Mouse (Mus musculus): ENCODE measurements around the gene Cerk. TPM values are rescaled to one million over a fixed set of nuclear protein-coding genes. Genes with fewer than 3 reads are reported as not detected.
"Not testable (repeated sequence)": the region's sequence is repeated elsewhere in the genome, so short reads cannot be mapped to it uniquely, and the experiment has no call there.

The Cerk gene
- polyA plus RNA-seq, 1 experiment = 113 TPM

DNA sequence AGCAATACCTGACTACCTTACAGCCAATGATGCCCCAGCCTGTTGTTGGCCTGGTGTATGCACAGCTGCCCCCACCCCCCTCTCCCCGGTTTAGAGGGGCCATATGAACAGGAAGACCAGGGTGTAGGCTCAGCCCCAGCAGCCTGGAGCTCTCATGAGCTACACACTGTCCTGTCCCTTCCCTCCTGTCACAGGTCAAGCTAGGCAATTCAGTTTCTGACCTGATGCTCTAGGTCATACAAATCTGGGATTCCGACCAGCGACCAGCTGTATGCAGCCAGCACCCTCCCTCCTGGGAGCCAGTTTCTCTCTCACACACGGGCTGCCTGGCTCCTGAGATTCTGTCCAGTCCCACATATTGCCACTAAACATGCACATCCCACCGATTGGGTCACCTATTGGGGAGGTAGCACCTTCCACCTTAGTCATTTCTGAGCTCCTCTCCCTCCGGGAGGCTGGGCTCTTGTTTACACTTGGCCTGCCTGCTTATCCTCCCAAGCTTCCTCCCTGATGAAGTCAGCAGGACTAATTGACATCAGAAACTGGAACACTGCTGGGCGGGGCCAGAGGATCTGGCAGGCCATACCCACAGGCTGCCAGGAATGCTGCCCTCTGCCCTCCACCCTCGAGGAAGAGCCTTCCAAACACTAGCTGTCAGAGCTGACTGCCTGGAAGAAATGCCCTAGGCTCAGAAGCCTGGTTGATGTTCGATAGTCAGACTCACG lies 3.0 kb upstream of the Cerk start:
- peak overlapping the region; percentile 78 for H3K27ac ChIP-seq (ENCODE audit: insufficient read depth, low read depth, low read length)
- TF ChIP-seq CTCF (IDR thresholded peaks at IDR 0.05; ENCODE audit: insufficient read depth, low read depth, low read length) = no peak
- no peak for TF ChIP-seq POLR2A (IDR thresholded peaks at IDR 0.05; ENCODE audit: insufficient read depth, low read depth, low read length)
- H3K4me3 ChIP-seq (ENCODE audit: insufficient read depth, low read depth, low read length) = no peak overlapping the region
- H3K4me1 ChIP-seq (ENCODE audit: control insufficient read depth, insufficient read depth, low read length) = peaks cover 32% of the 10 kb centered on the region
- 49% methylated on average over 10 of the region's 10 CpGs for WGBS

- TF ChIP-seq CTCF (IDR thresholded peaks at IDR 0.05; ENCODE audit: insufficient read depth, low read depth, low read length) = no peak
- no peak for TF ChIP-seq POLR2A (IDR thresholded peaks at IDR 0.05; ENCODE audit: insufficient read depth, low read depth, low read length)
- peak overlapping the region; percentile 78 for H3K27ac ChIP-seq (ENCODE audit: insufficient read depth, low read depth, low read length)
- 43% methylated on average over 5 of the region's 5 CpGs for WGBS
Observed at GRCm38 (mm10) chr15:86188186-86188585, 2.2 kb upstream of the Cerk start.

DNA sequence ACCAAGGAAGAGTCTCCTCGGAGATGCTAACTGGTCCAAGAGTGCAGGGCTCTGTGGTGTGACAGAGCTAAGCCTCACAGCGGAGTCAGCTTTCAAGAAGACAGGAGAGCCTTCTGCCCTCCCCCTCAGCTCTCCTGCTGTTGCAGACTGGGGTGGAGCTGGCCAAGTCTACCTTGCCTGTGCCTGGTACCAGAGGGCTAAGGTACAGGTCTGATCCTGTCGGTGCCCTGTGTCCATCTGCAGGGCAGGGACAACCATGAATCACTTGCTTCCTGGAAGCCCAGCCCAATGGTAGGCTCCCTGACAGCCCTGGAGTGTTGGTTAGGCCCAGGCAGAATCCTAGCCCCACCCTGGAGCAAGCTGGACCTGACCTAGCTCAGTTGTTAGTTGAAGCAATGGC lies 745 bp upstream of the Cerk start:
- TF ChIP-seq POLR2A (IDR thresholded peaks at IDR 0.05; ENCODE audit: insufficient read depth, low read depth, low read length) = no peak
- TF ChIP-seq CTCF (IDR thresholded peaks at IDR 0.05; ENCODE audit: insufficient read depth, low read depth, low read length) = no peak
- Histone ChIP-seq H3K4me3 (ENCODE audit: insufficient read depth, low read depth, low read length) (no peak overlapping the region), H3K27ac (ENCODE audit: insufficient read depth, low read depth, low read length) (peak overlapping the region; percentile 94), H3K4me1 (ENCODE audit: control insufficient read depth, insufficient read depth, low read length) (peaks cover 49% of the 10 kb centered on the region)
- 49% methylated on average over 3 of the region's 3 CpGs for WGBS

More at GRCm38 (mm10) chr15:86188186-86188585, 2.2 kb upstream of the Cerk start:
- Histone ChIP-seq H3K4me1 (ENCODE audit: control insufficient read depth, insufficient read depth, low read length) (peaks cover 37% of the 10 kb centered on the region), H3K4me3 (ENCODE audit: insufficient read depth, low read depth, low read length) (no peak overlapping the region)

- under 1% methylated on average over 65 of the region's 70 CpGs for WGBS
- Histone ChIP-seq H3K4me3 (ENCODE audit: insufficient read depth, low read depth, low read length) (peak overlapping the region; percentile 89), H3K27ac (ENCODE audit: insufficient read depth, low read depth, low read length) (peak overlapping the region; percentile 94), H3K4me1 (ENCODE audit: control insufficient read depth, insufficient read depth, low read length) (peaks cover 50% of the 10 kb centered on the region)
- no peak for TF ChIP-seq CTCF (IDR thresholded peaks at IDR 0.05; ENCODE audit: insufficient read depth, low read depth, low read length)
- TF ChIP-seq POLR2A (IDR thresholded peaks at IDR 0.05; ENCODE audit: insufficient read depth, low read depth, low read length) = no peak
Observed at GRCm38 (mm10) chr15:86184851-86185688, 871 bp downstream of the Cerk start.

DNA sequence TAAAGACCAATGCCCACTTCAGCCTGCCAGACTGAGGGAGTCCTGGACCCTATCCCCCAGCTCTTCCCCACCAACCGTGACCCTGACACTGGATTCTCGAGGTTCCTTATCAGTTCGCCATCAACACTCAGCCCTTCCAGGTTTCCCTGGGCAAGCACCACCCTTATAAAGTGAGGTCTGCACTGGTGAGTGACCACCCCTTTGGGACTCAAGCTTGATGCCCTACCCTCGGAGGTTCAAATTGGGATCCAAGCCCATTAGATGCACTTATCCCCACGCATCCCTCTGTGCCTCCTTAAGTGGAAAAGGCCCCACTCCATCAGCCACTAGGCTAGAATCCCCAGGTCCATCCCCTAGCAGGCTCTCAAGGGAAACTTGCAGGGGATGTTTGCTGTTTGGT lies 1.9 kb downstream of the Cerk start:
- WGBS = 62% methylated on average over 5 of the region's 5 CpGs

GRCm38 (mm10) chr15:86183484-86183883 lies 2.5 kb downstream of the Cerk start:
- H3K4me1 ChIP-seq (ENCODE audit: control insufficient read depth, insufficient read depth, low read length) = peaks cover 37% of the 10 kb centered on the region
- TF ChIP-seq CTCF (IDR thresholded peaks at IDR 0.05; ENCODE audit: insufficient read depth, low read depth, low read length) = no peak
- TF ChIP-seq POLR2A (IDR thresholded peaks at IDR 0.05; ENCODE audit: insufficient read depth, low read depth, low read length) = no peak
- 82% methylated on average over 8 of the region's 8 CpGs for WGBS
- peak overlapping the region; percentile 4; the same call in 1 of the 2 replicates for H3K4me3 ChIP-seq (ENCODE audit: insufficient read depth, low read depth, low read length)
- no peak overlapping the region for H3K27ac ChIP-seq (ENCODE audit: insufficient read depth, low read depth, low read length)

More for the DNA sequence above, 1.9 kb downstream of the Cerk start:
- no peak for TF ChIP-seq POLR2A (IDR thresholded peaks at IDR 0.05; ENCODE audit: insufficient read depth, low read depth, low read length)
- no peak for TF ChIP-seq CTCF (IDR thresholded peaks at IDR 0.05; ENCODE audit: insufficient read depth, low read depth, low read length)
- Histone ChIP-seq H3K4me1 (ENCODE audit: control insufficient read depth, insufficient read depth, low read length) (peaks cover 43% of the 10 kb centered on the region), H3K27ac (ENCODE audit: insufficient read depth, low read depth, low read length) (no peak overlapping the region), H3K4me3 (ENCODE audit: insufficient read depth, low read depth, low read length) (peak overlapping the region; percentile 24)

DNA sequence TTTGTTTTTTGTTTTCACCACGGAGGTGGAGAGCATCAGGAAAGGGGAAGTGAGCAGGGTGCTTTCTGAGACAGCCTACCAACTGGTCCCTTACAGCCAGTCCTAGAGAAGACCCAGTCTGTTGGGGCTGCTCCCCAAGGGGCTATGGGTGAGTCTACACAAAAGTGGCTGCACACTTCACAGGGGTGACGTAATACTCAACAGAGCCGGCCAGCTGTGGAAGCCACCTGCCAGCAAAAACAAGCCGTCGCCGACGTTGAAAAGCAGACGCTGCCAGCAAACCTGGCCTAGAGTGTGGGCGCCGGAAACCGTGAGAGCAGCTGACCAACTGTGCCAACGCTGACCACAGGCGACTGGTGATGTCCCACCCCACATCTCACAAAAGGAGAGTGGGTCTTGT lies 3.3 kb downstream of the Cerk start:
- no peak for TF ChIP-seq POLR2A (IDR thresholded peaks at IDR 0.05; ENCODE audit: insufficient read depth, low read depth, low read length)
- no peak for TF ChIP-seq CTCF (IDR thresholded peaks at IDR 0.05; ENCODE audit: insufficient read depth, low read depth, low read length)
- peaks cover 36% of the 10 kb centered on the region for H3K4me1 ChIP-seq (ENCODE audit: control insufficient read depth, insufficient read depth, low read length)
- no peak overlapping the region for H3K4me3 ChIP-seq (ENCODE audit: insufficient read depth, low read depth, low read length)
- 41% methylated on average over 13 of the region's 13 CpGs for WGBS
- H3K27ac ChIP-seq (ENCODE audit: insufficient read depth, low read depth, low read length) = peak overlapping the region; percentile 7; the same call in 1 of the 2 replicates

- TF ChIP-seq CTCF (IDR thresholded peaks at IDR 0.05; ENCODE audit: insufficient read depth, low read depth, low read length) (no peak), POLR2A (IDR thresholded peaks at IDR 0.05; ENCODE audit: insufficient read depth, low read depth, low read length) (no peak)
- H3K27ac ChIP-seq (ENCODE audit: insufficient read depth, low read depth, low read length) = no peak overlapping the region; the same call in 1 of the 2 replicates
- no peak overlapping the region for H3K4me3 ChIP-seq (ENCODE audit: insufficient read depth, low read depth, low read length)
- WGBS = 45% methylated on average over 11 of the region's 11 CpGs
- peaks cover 40% of the 10 kb centered on the region for H3K4me1 ChIP-seq (ENCODE audit: control insufficient read depth, insufficient read depth, low read length)
Observed at GRCm38 (mm10) chr15:86181941-86182439, 4.0 kb downstream of the Cerk start.

GRCm38 (mm10) chr15:86181321-86181720 lies 4.6 kb downstream of the Cerk start:
- not testable (repeated sequence) for H3K4me3 ChIP-seq (ENCODE audit: insufficient read depth, low read depth, low read length); H3K27ac ChIP-seq (ENCODE audit: insufficient read depth, low read depth, low read length)
- 90% methylated on average over 3 of the region's 3 CpGs for WGBS
- H3K4me1 ChIP-seq (ENCODE audit: control insufficient read depth, insufficient read depth, low read length) = peaks cover 37% of the 10 kb centered on the region
